Mouse (Mus musculus) CD4-positive helper T cell, adult 2 months (primary cell): ENCODE data around the gene Mesp2.

Experiments
- DNase-seq: peaks from one replicate; pipeline ENCODE4 v3.0.0-alpha.2; 2012; ENCODE audit warnings: low read depth, missing footprints, low spot score

Gene Mesp2

GRCm38 (mm10) chr7:79861794-79862193 lies 51.3 kb downstream of the Mesp2 start:
- no peak for DNase-seq
